Mouse (Mus musculus) activated CD4-positive, CD25-positive, alpha-beta regulatory T cell, adult 9 weeks (primary cell): ENCODE results near the gene Lhfpl1. TPM values are rescaled to one million over a fixed set of nuclear protein-coding genes. Genes with fewer than 3 reads are reported as not detected.

ENCODE experiments used
- polyA plus RNA-seq: library from polyadenylated mRNA; unstranded; fragments of 100-300 nt; shearing (Covaris generic); gene quantifications from one replicate; pipeline ENCODE4 v1.2.1, GENCODE M21; 2017

Lhfpl1 gene
- polyA plus RNA-seq = 2.9 TPM

GRCm38 (mm10) chrX:145348377-145349203, at the start of gene Lhfpl1:
Gene Lhfpl1 (minus strand): TSS chrX:145349089.

Other genes starting within 250 kb of the Lhfpl1 start
- 0.26 TPM for gene Amot, start 156.1 kb upstream of the Lhfpl1 start, polyA plus RNA-seq